Mouse (Mus musculus) retina, postnatal 7 days (tissue): ENCODE measurements around the gene Lpo.
"Not testable (repeated sequence)": the region's sequence is repeated elsewhere in the genome, so short reads cannot be mapped to it uniquely, and the experiment has no call there.

ENCODE experiments used
- DNase-seq: peaks from one replicate; pipeline ENCODE4 v3.0.0-alpha.2; 2012; ENCODE audit warnings: low read depth, low spot score

Lpo gene

DNA sequence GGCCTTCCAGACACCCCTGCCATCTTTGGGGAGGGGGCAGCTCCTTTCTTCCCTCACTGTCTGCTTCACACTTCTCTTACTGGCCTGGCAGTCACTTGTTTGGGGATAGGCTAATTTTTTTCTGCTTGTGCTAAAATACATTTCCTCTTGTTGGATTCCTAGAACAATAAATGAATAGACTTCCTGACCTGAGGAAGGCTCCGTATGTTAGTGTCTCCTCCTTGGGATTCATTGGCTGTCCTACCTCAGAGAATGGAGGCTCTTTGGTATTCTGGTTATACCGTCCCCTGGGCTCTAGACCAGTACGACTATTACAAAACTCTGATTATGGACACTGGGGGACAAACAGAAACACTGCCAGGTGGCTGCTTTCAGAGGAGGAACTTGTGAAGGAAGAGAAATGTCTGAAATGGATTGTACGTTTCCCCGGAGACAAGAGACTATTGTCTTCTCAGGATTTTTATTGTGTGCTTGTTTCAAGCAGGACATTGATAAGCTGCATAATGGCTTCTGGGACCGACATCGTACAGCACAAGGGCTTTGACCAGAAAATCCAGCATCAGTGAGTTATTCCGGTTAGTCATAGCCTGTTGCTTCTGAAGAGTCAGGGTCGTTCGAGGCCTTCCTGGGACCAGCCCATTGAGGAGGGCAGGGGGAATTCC lies at the start of gene Lpo:
TSS of gene Lpo (minus strand) at position 51 of the 662 bp plus-strand sequence.
- no peak for DNase-seq

DNA sequence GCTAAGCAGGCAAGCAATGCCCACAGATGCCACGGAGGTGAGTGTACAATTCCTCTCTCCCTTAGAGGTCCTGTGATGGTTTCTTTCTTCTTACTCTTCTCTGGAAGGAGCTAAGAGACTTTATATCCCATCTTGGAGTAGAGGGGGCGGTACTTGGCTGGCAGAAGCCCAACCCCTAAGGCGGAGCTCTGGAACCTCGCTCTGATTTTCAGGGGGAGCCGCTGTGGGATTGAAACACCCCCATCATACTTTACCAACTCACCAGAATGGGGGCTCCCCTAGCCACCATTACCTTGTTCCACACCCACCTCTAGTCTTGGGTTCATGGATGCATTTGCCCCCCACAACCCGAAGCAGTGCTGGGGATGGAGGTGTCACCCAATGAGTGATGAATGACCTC lies 47.3 kb upstream of the Lpo start, which contains the start of gene Epx:
TSS of gene Epx (minus strand) at position 101 of the 400 bp plus-strand sequence.
- no peak for DNase-seq

DNA sequence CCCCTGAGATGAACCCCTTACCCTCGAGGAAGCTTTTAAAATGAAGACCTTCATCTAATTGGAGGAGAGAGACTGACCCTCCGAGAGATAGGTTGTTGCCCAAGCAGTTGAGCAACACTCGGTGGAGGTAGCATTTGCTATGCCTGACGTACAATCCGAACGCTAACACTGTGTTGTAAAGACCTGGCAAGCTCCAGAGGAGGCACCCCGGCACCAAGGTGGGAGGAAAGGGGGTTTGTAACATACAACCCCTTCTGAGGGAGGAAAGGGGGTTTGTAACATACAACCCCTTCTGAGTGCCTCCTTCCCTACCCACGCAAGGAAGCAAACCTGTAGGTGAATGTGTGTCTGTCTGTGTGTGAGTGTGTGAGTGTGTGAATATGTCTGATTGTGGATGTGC lies 43.7 kb upstream of the Lpo start:
- DNase-seq, result no peak

DNA sequence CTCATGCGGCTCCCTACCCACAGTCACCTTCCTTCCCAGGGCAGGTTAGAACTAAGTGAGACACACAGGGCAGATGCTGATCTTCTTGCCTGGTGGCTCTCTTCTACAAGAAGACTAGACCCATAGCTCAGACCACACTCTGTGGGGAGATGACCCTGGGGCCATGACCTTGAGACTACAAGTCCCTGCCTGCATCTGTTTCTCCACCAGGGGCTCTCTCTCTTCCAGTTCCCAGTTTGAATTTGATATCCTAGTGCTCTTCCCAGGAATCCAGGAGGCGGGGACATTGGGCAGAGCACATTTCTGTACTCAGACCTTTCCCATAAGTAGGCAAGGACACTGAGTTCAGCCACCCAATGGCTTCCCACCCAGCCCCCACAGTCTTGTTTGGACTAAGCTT lies 42.0 kb upstream of the Lpo start:
- no peak for DNase-seq

DNA sequence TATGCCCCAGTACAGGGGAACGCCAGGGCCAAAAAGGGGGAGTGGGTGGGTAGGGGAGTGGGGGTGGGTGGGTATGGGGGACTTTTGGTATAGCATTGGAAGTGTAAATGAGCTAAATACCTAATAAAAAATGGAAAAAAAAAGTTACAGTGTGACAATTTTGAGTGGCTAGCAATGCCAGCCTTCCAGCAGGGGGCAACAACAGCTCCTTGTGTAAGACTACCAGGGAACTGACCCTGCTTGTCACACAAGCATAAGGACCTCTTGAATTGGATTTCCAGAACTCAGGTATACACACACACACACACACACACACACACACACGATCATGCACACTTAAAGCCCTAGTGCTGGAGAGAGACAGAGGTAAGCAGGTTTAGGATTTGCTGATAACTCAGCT lies 38.8 kb upstream of the Lpo start:
- not testable (repeated sequence) for DNase-seq

DNA sequence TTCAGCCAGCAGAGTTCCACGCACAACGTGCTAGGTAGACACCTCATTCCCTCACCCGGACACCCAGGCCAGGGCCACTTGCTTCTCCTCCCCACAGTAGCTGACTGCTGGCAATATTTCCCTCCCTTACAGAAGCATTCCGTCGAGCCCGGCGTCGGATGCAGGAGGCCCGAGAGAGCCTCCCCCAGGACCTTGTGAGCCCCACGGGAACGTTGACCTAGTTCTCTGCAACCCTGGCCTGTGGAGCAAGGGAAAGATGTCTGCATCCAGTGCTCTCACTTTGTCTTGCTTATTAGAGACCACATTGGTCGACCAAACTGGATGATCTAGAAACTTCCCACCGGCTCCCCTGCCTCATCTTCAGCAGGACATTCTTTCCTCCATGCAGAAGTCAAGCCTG lies 34.7 kb upstream of the Lpo start:
- DNase-seq, result no peak

DNA sequence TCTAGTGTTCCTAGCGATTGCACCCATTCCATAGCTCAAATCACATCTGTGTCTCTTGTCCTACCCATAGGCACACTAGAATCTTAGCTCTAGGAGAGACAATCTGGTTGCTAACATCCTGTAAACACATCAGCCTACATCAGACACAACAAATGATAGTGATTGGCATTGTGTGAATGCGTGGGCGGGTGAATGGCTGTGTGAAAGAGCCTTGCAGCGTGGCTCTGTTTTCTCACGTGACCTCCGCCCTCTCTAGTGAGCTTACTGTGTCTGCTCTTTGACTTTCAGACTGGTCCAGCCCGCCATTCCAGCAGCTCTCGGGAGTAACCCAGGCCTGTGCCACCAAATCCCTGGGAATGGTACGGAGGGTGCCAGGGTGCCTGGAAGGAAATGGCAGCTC lies 32.3 kb upstream of the Lpo start:
- DNase-seq, result no peak

DNA sequence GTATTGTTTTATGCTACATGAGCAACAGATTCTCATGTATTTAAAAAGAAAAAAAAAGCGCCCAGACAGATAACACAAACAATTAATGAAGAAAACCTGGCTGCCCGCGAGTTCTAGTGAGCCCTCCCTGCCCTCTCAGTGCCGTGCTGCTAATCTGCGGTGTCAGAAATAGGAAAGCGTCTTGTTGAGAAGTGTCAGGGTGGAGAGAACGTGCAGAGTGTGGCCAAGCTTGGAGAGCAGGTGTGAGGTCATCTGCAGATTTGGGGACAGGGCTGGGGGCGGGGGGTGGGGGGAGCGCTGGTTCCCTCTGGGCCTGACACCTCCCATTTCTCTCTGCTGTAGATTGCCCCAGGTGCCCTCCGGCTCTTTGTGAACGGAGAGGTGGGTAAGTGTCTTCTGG lies 31.2 kb upstream of the Lpo start:
- no peak for DNase-seq

DNA sequence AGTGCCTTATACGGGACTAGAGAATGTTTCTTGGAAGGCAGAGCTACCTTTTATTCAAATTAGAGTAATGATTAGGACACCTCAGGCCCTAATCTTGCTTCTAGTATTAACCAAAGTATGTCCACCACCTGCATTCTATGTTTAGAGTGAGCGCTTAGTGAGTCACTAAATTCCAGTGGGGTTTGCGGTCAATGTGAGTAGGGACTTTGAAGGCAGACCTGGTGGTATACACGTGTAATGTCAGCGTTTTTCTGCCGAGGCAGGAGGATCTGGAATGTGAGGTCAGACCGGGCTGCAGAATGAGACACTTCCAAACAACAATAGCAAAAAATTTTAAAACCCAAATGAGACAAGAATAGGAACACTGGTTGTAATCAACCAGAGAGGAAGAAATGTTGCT lies 26.5 kb upstream of the Lpo start:
- no peak for DNase-seq

DNA sequence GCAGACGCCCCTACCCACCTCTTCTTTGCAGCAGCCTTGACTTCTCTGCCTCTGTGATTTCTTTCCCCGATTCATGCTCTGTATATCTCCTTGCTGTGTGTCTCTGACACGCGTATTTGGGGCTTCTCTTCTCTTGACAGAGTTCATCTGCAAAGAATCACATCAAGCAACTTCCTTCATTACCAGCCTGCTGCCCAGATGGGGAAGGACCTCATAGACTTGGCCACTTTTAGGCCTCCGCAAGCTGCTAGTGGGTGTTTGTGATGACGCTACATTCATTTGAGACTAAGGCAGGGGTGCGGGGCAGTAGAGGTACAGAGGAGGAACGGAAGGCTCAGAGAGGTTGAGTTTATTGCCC lies 25.5 kb upstream of the Lpo start:
- DNase-seq, result no peak

DNA sequence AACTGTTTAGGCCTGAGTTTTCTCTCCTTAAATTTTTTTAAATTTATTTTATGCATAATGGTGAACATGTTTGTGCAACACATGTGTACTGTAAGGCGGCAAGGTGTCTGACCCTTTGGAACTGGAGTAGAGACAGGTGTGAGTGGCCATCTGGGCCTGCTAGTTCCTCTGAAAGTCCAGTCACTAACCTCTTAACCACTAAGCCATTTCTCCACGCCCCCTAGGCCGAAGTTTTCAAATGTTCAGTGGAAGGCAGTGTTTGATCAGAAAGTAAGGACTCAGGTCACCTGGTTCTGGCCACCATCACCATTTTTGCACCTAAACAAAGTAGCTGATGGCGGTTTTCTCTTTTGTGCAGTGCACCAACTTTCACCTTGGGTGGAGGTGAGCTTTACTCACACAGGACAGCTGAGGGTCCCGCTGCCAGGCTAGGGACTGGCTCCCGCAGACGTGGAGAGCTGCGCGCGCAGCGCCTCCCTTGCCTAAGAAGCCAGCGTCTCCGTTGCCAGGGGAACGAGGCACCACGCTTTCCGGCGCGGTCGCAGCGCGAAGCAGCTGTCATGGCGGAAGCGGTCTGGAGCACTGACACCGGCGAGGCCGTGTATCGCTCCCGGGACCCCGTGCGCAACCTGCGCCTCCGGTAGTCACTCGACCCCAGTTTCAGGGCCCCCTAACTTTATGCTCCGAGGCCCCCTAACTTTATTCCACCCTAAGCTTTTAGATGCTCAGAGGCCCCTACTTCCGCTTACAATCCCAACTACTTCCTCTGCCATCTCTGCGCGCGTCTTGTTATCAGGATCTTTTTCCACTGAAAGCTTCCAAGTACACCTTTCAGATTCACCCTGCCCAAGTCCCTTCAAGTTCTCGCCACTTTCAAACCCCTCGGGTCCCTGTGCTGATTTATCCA lies 24.9 kb upstream of the Lpo start, which contains the start of gene Mks1:
TSS of gene Mks1 (plus strand) at position 526 of the 907 bp plus-strand sequence.
- DNase-seq, result peak; percentile 87

DNA sequence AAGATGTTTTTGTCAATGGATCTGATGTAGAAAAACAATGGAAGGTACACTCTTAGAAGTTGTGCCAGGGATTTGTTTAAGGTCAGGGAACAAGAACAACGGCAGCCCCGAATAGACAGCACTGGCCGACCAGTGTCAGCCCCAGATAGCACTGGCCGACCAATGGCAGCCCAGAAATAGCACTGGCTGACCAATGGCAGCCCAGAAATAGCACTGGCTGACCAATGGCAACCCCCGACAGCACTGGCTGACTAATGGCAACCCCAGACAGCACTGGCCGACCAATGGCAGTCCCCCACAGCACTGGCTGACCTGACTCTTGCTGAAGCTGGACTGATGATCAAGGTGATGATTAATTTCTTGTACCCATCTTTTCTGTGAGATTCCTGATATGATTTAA lies 19.8 kb upstream of the Lpo start:
- no peak for DNase-seq

DNA sequence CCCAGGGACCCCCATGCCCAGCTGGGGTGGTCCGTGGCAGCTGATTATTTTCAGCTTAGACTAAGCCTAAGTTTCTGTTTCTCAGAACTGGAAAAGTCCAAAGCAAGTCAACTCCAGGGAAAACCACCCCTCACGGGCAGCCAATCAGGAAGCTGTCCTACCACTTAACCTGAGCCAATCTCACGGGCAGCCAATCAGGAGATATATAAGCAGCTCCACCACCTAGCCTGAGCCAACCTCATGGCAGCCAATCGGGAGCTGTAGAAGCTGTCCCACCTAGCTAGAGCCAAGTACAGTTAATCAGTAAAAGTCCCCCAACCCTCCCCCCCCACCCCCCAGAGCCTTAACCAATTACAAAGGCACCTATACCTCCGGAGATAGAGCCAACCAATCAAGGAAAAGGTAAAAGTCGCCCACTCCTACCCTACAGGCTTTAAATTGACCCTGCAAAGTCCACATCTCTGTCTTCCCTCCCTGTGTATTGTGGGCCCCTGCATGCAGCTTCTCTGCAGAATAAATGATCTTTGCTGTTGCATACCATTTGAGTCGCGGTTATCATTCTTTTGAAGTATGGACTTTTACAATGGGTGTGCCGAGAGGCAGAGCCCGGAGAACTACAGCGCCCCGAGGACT lies 19.0 kb upstream of the Lpo start:
- no peak for DNase-seq

DNA sequence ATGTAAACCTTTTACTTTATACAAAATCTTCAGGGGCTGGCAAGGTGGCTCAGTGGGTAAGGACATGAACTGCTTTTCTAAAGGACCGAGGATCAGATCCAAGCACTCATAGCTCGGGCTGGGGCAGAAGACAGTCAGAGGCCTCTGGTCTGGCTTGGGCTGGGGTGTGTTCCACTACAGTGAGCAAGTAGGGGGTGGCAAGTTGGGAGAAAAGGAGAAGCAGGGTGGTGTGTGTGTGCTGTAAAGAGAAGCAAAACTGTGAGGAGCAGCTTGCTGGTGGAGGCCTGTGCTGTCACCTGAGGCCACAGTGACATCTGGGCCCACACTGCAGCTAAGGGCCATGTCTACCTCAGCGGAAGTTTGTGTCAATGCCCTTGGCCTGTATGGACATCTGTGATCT lies 13.3 kb upstream of the Lpo start:
- DNase-seq, result no peak

DNA sequence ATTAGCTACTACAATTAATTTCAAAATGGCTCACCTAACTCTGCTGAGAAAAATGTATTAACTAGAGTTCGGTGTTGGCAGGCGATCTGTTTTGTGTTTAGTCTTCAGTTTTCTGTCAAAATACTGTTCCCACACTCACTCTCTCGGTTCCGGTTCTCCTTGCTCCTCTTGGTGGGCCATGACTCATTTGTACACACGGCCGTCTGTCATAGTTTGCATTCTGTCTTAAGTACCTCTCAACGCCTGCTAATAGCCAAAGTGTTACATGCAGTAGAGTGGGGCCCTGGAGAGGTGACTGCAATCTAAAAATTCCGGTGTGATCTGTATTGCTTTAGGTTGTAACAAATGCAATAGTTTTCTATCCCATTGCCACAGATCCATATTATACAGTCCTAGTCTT lies 12.6 kb upstream of the Lpo start:
- DNase-seq, result no peak

DNA sequence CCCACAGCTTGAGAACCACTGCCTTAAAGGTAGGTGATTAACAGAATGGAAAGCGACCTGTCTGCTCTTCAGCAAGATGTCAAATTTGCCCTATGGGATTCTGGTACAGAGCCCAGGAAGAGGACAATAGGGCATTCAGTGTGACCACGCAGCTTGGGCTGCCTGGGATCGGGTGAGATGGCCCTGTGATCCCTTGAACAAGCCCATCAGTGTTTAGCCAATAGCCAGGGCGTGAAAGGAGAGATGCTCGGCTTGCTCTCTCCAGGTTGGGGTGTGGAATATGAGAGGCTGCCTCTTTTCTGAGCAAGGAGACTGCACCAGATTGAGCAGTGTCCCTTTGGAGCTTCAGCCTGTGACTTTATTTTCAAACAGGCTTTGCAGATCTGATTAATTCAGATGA lies 6.6 kb downstream of the Lpo start:
- DNase-seq, result no peak

DNA sequence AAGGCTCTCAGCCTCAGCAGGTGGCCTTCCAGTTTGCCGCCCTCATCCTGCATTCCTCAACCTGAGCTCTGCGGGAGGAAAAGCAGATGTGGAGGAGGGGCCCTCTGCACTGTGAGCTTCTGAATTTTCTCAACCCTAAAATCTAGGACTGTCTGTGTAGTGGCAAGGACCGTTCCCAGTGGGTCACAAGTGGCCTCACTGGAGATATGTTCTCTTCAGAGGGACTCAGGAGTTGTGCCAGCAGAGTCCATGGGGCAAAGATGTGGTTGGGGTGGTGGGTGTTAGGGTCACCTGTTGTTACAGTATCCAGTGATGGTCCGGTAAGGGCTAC lies 10.7 kb downstream of the Lpo start:
- DNase-seq, result peak; percentile 17

DNA sequence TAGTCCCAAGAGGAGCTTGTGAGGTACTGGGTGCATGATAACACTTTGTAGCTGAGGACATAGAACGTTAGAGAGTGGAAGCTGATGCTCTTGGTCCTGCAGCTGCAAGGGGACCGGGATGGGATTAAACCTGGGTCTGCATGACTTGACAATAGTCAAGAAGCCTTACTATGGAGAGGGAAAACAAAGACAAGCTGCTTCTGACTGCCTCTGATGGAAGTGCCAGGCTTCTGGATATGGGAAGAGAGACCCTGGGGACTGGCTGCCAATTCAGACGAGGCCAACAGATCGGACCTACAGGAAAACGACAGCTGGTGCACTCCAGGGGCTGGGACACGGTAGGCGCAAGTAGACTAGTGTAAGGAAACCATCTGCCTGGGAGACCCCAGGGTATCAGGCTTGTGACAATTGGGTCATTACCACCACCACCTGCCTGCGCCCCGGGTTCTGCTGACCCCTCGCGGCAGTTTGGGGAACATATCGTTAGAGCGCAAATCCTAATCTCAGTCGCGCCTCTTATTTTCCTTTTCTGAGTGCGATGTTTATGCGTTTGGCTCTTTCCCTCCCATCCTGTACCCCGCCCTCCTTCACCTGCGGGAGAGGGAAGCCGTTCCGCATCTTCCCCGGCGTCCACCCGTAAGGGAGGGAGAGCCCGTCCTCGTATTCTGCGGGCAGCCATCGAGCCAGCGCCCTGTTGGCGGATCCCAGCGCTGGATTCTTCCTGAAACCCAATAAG lies 11.2 kb downstream of the Lpo start:
- DNase-seq, result peak; percentile 53

DNA sequence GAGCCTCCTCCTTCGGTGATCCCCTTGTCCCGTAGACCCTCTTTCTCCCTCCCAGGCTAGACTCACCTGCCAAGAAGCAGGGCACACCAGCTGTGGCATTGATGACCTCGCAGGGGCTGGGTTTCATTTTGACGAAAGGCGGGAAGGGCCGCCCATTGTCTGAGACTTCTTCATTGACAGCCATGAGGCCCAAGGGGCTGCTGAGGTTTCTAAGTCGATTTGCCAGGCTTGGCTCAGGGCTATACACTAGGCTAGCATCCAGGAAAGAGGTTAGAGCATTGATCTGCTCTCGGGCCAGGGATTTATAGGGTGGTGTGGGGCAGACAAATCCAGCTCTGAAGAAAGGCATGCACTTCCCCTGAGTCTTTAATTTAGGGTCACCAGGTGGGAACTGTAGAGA lies 13.3 kb downstream of the Lpo start:
- DNase-seq, result no peak

DNA sequence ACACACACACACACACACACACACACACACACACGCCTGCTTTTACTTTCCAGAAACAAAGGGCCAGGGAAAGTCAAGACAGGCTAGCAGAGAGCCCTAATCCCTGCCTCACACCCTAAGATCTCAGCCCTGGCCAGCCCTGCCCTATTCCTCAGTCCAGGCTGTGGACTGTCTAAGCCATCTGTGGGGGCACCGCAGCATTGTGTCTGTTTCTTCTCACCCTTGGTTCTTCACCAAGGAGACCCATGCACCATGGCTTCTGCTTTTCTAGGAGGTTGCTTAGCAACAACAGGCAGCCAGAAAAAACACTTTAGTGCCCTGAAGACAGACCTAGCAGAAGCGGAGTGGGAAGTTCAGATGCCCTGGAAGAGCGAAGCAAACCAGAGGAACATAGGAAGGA lies 16.7 kb downstream of the Lpo start:
- DNase-seq, result no peak

DNA sequence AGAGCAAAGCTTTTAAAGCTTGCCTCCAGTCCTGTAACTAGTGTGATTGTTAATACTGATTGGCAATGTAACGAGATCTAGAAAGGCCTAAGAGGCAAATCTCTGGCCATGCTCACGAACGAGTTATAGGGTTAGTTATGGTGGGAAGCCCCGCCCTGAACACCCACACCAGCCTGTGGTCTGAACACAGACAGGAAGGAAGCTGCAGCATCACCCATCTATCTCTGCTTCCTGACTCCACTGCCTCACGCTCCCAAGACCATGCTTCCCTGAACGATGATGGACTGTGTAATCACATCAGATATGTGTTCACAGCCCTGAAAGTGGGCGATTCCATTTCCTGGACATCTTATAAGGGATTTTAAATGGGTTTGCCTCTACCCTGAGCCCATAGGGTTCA lies 19.9 kb downstream of the Lpo start:
- DNase-seq, result no peak

DNA sequence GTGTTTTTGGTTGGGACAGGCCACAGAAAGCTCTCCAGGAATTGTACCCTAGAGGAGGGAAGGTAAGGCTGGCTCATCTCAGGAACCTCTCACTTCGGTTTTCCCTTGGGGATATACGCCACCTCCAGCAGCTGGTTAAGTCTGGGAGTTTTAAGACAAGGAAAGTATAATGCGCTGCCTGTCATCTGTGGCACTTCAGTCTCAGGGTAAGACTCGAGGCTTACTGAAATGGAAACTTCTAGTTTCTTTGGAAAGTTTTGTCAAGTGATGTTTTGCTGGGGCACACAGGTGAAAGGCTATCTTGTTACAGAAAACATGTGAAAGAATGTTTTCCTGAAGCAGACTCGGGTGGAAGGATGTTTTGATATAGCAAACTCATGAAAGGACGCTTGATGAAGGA lies 20.7 kb downstream of the Lpo start:
- no peak for DNase-seq
